Mouse (Mus musculus) cerebellum, postnatal 10 days (tissue): ENCODE results near the gene Gm11541.

ENCODE experiments used
- DNase-seq, 2 experiments: peaks; one replicate each; pipeline ENCODE4 v3.0.0; 2021; ENCODE audit warnings: mixed read lengths in 2 of 2

Gm11541 gene

GRCm38 (mm10) chr11:94704472-94704871 is at the start of gene Gm11541:
Gm11541 (minus strand) TSS chr11:94704499.
- peak; percentile 80 to 86 for DNase-seq

GRCm38 (mm10) chr11:94752946-94753713 is 48.8 kb upstream of the Gm11541 start:
- no peak for DNase-seq

GRCm38 (mm10) chr11:94741732-94742272 is 37.5 kb upstream of the Gm11541 start, which contains the start of gene Cdc34b:
Cdc34b (plus strand) TSS chr11:94741782.
- no peak for DNase-seq

GRCm38 (mm10) chr11:94735746-94736145 is 31.4 kb upstream of the Gm11541 start:
- no peak for DNase-seq

- peak; percentile 49 to 61 for DNase-seq
Measured at GRCm38 (mm10) chr11:94732773-94733172, 28.5 kb upstream of the Gm11541 start.

- no peak for DNase-seq
Measured at GRCm38 (mm10) chr11:94731229-94731628, 26.9 kb upstream of the Gm11541 start.

GRCm38 (mm10) chr11:94730261-94730660 is 26.0 kb upstream of the Gm11541 start:
- DNase-seq = peak; percentile 89 to 92

GRCm38 (mm10) chr11:94729565-94729964 is 25.3 kb upstream of the Gm11541 start:
- peak in 1 of 2 experiments; percentile 33 for DNase-seq

- DNase-seq = no peak
Measured at GRCm38 (mm10) chr11:94728545-94728944, 24.2 kb upstream of the Gm11541 start.

GRCm38 (mm10) chr11:94727306-94727705 is 23.0 kb upstream of the Gm11541 start:
- no peak for DNase-seq

- no peak for DNase-seq
Measured at GRCm38 (mm10) chr11:94719216-94719615, 14.9 kb upstream of the Gm11541 start.

GRCm38 (mm10) chr11:94718113-94718909 is 14.0 kb upstream of the Gm11541 start:
- DNase-seq = no peak

- peak in 1 of 2 experiments; percentile 14 for DNase-seq
Measured at GRCm38 (mm10) chr11:94717239-94717638, 12.9 kb upstream of the Gm11541 start.

- peak; percentile 75 for DNase-seq
Measured at GRCm38 (mm10) chr11:94716754-94717153, 12.5 kb upstream of the Gm11541 start.

GRCm38 (mm10) chr11:94715622-94716021 is 11.3 kb upstream of the Gm11541 start:
- DNase-seq = no peak

GRCm38 (mm10) chr11:94713246-94713860 is 9.1 kb upstream of the Gm11541 start:
- peak; percentile 44 to 59 for DNase-seq

GRCm38 (mm10) chr11:94704020-94704419 is 279 bp downstream of the Gm11541 start:
- peak; percentile 56 to 57 for DNase-seq

- peak; percentile 22 to 32 for DNase-seq
Measured at GRCm38 (mm10) chr11:94702216-94702610, 2.1 kb downstream of the Gm11541 start.

- DNase-seq = peak; percentile 56 to 59
Measured at GRCm38 (mm10) chr11:94701401-94702215, 2.7 kb downstream of the Gm11541 start.

- no peak for DNase-seq
Measured at GRCm38 (mm10) chr11:94699399-94699798, 4.9 kb downstream of the Gm11541 start.

- no peak for DNase-seq
Measured at GRCm38 (mm10) chr11:94697703-94698464, 6.4 kb downstream of the Gm11541 start.
